Mouse (Mus musculus): ENCODE data around the gene Cdca7. TPM values are rescaled to one million over a fixed set of nuclear protein-coding genes. Genes with fewer than 3 reads are reported as not detected.

The Cdca7 gene
- 14.2 and 17.6 TPM in 2 replicates for polyA plus RNA-seq (2015; fragmentation: Nextera tagmentation; extraction: Ambion mirVana)

GRCm38 (mm10) chr2:72475797-72476485, at the start of gene Cdca7:
Gene Cdca7, plus strand, starts transcription at chr2:72476159.

Other genes with a start within 250 kb of the Cdca7 start
- 29.2 and 39.5 TPM in 2 replicates for gene Map3k20, start 190.5 kb upstream of the Cdca7 start, polyA plus RNA-seq (2015; fragmentation: Nextera tagmentation; extraction: Ambion mirVana)